Mouse (Mus musculus) left cerebral cortex, adult 9 months (tissue): ENCODE measurements around the gene Cdc20.

Experiments
- DNase-seq, 2 experiments: peaks; one replicate each; pipeline ENCODE4 v3.0.0; 2022; ENCODE audit warnings: low spot score in 2 of 2

Gene Cdc20

GRCm38 (mm10) chr4:118436820-118437603, at the start of gene Cdc20:
TSS of gene Cdc20 (minus strand) at chr4:118437352.
- peak; percentile 84 to 91 for DNase-seq

- DNase-seq, result no peak
Measured at GRCm38 (mm10) chr4:118476773-118477530, 39.8 kb upstream of the Cdc20 start.

GRCm38 (mm10) chr4:118472687-118473086, 35.5 kb upstream of the Cdc20 start:
- DNase-seq, result no peak

GRCm38 (mm10) chr4:118471281-118471680, 34.1 kb upstream of the Cdc20 start:
- DNase-seq, result no peak

GRCm38 (mm10) chr4:118465697-118466163, 28.6 kb upstream of the Cdc20 start:
- no peak for DNase-seq

- DNase-seq, result peak in 1 of 2 experiments; percentile 39
Measured at GRCm38 (mm10) chr4:118464956-118465355, 27.8 kb upstream of the Cdc20 start.

GRCm38 (mm10) chr4:118457345-118457975, 20.3 kb upstream of the Cdc20 start, which contains the start of gene Mpl:
TSS of gene Mpl (minus strand) at chr4:118457513.
- DNase-seq, result no peak

GRCm38 (mm10) chr4:118446415-118447153, 9.4 kb upstream of the Cdc20 start:
- DNase-seq, result no peak

GRCm38 (mm10) chr4:118445781-118446414, 8.7 kb upstream of the Cdc20 start:
- DNase-seq, result no peak

GRCm38 (mm10) chr4:118445088-118445487, 7.9 kb upstream of the Cdc20 start:
- peak in 1 of 2 experiments; percentile 53 for DNase-seq

- no peak for DNase-seq
Measured at GRCm38 (mm10) chr4:118437829-118438253, 689 bp upstream of the Cdc20 start.

- DNase-seq, result no peak
Measured at GRCm38 (mm10) chr4:118432332-118432731, 4.8 kb downstream of the Cdc20 start.

- DNase-seq, result no peak
Measured at GRCm38 (mm10) chr4:118429215-118429895, 7.8 kb downstream of the Cdc20 start.

- DNase-seq, result no peak
Measured at GRCm38 (mm10) chr4:118428531-118429214, 8.5 kb downstream of the Cdc20 start.

GRCm38 (mm10) chr4:118427768-118428451, 9.2 kb downstream of the Cdc20 start, which contains the start of gene Elovl1:
TSS of gene Elovl1 (plus strand) at chr4:118428093.
- peak in 1 of 2 experiments; percentile 78 for DNase-seq

GRCm38 (mm10) chr4:118427415-118427767, 9.8 kb downstream of the Cdc20 start:
- no peak for DNase-seq

- no peak for DNase-seq
Measured at GRCm38 (mm10) chr4:118425374-118425773, 11.8 kb downstream of the Cdc20 start.

GRCm38 (mm10) chr4:118424541-118425160, 12.5 kb downstream of the Cdc20 start:
- no peak for DNase-seq

GRCm38 (mm10) chr4:118421384-118421783, 15.8 kb downstream of the Cdc20 start:
- DNase-seq, result no peak
